Mouse (Mus musculus): Measurements from ENCODE around the gene Zfp992.
"Not testable (repeated sequence)": the region's sequence is repeated elsewhere in the genome, so short reads cannot be mapped to it uniquely, and the experiment has no call there.

The Zfp992 gene

DNA sequence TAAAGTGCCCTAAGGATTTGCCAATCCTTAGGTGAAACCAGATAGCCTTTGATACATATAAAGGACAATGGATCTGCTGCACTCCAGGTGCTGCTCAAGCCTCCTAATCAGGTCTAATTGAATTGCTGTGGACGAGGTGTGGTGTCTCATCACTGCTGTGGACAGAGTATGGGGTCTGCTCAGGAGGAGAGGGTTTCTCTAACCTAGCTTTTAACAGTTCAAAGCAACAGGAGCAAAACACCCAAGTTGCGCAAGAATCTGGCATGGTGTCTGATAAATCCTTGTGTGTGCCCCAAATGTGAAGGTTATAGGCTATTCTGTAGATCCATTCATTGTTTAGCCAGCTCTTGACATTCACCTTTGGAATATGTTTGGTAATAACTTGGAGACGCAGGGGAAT lies 28.1 kb downstream of the Zfp992 start:
- not testable (repeated sequence) for H3K4me3 ChIP-seq (replicated peaks; ENCODE audit: low read length); H3K4me1 ChIP-seq (replicated peaks; ENCODE audit: low read depth, low read length); H3K9me3 ChIP-seq (ENCODE audit: low read length); H3K36me3 ChIP-seq (ENCODE audit: insufficient read depth, low read length)
- peaks cover 17% of the 10 kb centered on the region for H3K27me3 ChIP-seq (ENCODE audit: insufficient read depth, low read length)

DNA sequence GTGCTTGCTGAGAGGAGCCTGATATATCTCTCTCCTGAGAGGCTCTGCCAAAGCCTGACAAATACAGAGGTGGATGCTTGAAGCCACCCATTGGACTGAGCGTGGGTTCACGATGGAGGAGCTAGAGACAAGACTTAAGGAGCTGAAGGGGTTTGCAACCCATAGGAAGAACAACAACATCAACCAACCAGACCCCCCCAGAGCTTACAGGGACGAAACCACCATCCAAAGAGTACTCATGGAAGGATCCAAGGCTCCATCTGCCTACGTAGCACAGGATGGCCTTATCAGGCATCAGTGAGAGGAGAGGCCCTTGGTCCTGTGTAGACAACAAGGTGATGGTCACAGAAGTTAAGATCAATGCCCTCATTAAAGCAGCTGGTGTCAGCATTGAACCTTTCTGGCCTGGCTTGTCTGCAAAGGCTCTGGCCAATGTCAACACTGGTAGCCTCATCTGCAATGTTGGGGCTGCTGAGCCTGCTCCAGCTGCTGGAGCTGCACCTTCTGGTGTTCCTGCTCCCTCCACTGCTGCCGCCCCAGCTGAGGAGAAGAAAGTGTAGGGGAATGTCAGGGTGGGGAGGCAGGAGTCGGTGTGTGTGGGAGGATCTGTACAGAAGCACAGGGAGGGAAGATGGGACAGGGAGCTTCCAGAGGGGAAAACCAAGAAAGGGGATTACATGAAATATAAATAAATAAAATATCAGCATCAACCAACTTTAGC lies 31.7 kb downstream of the Zfp992 start:
- H3K36me3 ChIP-seq (ENCODE audit: insufficient read depth, low read length); H3K9me3 ChIP-seq (ENCODE audit: low read length): not testable (repeated sequence)

DNA sequence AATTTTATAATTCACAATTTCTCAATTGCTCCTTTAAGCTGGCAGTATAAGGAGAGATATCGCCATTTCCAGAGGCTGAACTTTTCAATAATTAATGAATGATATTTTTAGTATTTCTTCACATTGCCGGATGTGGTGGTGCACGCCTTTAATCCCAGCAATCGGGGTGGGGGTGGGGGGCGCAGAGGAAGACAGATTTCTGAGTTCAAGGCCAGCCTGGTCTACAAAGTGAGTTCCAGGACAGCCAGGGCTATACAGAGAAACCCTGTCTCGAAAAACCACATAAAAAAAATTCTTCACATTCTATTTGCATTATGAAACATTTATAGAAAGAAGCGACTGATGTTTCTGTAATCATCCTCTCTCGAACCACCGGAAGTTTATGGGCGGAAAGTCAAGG lies 33.7 kb downstream of the Zfp992 start:
- not testable (repeated sequence) for H3K4me1 ChIP-seq (replicated peaks; ENCODE audit: low read depth, low read length); H3K4me3 ChIP-seq (replicated peaks; ENCODE audit: low read length); H3K36me3 ChIP-seq (ENCODE audit: insufficient read depth, low read length); H3K27me3 ChIP-seq (ENCODE audit: insufficient read depth, low read length); H3K9me3 ChIP-seq (ENCODE audit: low read length)

More for the DNA sequence above, 31.7 kb downstream of the Zfp992 start:
- H3K4me3 ChIP-seq (replicated peaks; ENCODE audit: low read length); H3K4me1 ChIP-seq (replicated peaks; ENCODE audit: low read depth, low read length): not testable (repeated sequence)
- peaks cover 17% of the 10 kb centered on the region for H3K27me3 ChIP-seq (ENCODE audit: insufficient read depth, low read length)

DNA sequence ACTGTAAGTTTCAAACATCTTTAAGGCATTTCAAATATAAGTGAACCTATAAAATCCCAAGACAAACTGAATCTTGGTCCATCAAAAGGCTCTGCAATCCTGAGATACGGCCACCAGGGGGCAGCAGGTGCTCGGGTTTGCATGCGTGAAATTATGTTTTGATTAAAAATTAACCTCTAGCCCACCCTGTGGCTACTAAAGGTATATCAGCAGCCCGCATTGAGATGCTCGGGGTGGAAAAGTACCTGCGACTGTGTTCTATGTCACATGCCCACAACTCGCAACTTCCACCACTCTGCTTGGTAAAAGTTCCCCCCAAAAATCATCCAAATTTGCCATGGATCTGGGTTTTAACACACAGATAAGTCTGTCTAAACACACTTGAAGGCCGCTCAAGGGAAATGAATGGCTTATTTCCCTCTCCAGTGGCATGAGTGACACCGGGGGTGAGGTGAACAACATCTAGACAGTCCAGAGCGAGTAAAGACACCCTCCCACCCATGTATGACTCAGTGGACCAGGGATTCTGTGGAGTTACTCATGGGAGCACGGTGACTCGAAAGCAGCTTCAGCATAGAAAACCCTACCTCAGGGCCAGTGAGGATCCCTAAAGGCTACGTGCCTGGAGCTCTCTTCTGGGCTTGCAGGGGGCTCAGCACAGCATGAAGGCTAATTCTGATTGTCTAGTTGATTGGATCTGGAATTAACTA lies 34.9 kb downstream of the Zfp992 start:
- H3K36me3 ChIP-seq (ENCODE audit: insufficient read depth, low read length); H3K27me3 ChIP-seq (ENCODE audit: insufficient read depth, low read length); H3K4me1 ChIP-seq (replicated peaks; ENCODE audit: low read depth, low read length); H3K9me3 ChIP-seq (ENCODE audit: low read length); H3K4me3 ChIP-seq (replicated peaks; ENCODE audit: low read length): not testable (repeated sequence)
- peak; percentile 69 for TF ChIP-seq CTCF (conservative IDR thresholded peaks at IDR 0.05; ENCODE audit: low read length)

DNA sequence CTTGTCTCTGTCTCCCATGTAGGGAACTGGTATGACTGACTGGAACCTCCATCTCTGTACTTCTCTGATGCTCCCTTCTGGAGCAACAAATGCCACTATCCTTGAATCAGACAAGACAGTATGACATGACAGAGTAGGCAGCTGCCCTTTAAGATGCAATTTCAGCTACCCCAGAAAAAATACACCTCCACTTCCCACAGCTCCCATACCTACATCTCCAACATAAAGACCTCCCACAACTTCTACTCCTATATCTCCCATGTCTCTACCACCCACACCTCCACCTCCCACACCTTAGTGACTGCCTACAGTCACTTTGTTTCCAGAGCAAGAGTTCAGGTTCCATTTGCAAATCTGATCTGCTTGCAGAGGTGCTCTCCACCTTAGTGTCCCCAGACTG lies 35.9 kb downstream of the Zfp992 start:
- not testable (repeated sequence) for H3K4me1 ChIP-seq (replicated peaks; ENCODE audit: low read depth, low read length); H3K27me3 ChIP-seq (ENCODE audit: insufficient read depth, low read length); H3K4me3 ChIP-seq (replicated peaks; ENCODE audit: low read length); H3K36me3 ChIP-seq (ENCODE audit: insufficient read depth, low read length); H3K9me3 ChIP-seq (ENCODE audit: low read length)

DNA sequence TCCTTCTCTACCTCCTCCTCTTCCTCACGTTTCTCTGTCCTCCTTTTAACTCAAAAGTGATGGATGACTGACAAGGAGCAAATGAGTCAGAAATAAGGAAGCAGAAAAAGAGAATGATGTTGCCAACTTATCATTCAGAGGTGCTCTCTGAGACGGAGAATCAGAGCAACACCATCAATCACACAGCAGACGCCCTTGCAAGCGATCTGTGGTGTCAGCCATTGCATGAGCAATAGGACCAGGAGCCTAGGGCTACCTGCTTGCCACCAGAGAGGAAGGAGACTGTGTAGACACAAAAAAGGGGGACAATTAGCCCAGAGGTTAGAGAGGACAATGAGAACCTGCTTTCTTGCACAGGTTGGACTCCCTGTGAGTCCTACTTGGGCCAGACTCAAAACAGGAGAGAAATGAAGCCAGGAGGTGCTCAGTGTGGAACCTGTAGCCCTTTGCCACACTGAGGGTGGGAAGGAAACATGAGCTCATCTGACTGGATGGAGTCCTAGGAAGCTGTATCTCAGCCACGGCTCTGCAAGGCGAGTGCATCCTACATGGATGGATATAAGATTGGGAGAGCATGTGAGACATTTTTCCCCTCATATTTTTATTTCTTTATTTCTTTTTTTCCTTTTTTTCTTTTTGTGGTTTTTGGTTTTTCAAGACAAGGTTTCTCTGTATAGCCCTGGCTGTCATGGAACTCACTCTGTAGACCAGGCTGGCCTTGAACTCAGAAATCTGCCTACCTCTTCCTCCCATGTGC lies 36.5 kb downstream of the Zfp992 start:
- H3K9me3 ChIP-seq (ENCODE audit: low read length); H3K36me3 ChIP-seq (ENCODE audit: insufficient read depth, low read length); H3K4me3 ChIP-seq (replicated peaks; ENCODE audit: low read length); H3K27me3 ChIP-seq (ENCODE audit: insufficient read depth, low read length); H3K4me1 ChIP-seq (replicated peaks; ENCODE audit: low read depth, low read length): not testable (repeated sequence)

DNA sequence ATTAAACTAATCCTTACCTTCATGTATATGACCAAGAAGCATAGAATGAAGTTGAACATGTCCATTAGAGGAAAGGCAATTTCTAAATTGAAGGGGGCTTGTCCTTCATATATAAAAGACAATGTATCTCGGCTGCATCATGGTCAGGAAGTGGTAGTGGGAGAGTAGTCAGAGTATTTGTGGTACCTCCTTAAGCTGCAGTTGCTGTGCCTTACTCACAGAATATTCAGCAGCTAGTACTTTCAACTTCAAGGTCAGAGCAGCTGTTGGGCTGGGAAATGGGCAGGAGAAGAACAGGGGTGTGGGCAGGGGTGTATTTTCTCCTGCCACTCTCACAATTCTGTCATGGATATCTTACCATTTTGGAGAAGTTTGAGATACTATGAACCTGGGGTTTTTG lies 37.9 kb downstream of the Zfp992 start:
- H3K4me3 ChIP-seq (replicated peaks; ENCODE audit: low read length); H3K27me3 ChIP-seq (ENCODE audit: insufficient read depth, low read length); H3K9me3 ChIP-seq (ENCODE audit: low read length); H3K4me1 ChIP-seq (replicated peaks; ENCODE audit: low read depth, low read length); H3K36me3 ChIP-seq (ENCODE audit: insufficient read depth, low read length): not testable (repeated sequence)

DNA sequence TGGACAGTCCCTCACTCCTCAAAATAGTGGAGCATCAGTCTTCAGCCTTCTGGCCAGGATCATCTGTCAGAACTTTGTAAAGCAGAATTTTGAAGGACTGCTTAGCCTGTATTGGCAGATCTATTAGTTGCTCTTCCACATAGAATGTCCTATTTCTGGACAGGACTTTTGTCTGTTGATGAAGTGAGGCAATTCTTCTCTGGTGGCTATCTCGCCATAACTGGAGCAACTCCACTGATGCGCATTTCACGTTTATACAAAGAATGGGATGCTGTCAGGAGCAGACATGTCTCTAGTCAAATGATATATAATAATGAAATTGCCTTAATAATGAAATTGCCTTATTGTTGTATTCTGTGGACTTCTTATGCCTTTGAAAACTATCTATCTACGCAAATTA lies 40.4 kb downstream of the Zfp992 start:
- not testable (repeated sequence) for H3K27me3 ChIP-seq (ENCODE audit: insufficient read depth, low read length); H3K4me1 ChIP-seq (replicated peaks; ENCODE audit: low read depth, low read length); H3K4me3 ChIP-seq (replicated peaks; ENCODE audit: low read length); H3K36me3 ChIP-seq (ENCODE audit: insufficient read depth, low read length)
- peaks cover 13% of the 10 kb centered on the region for H3K9me3 ChIP-seq (ENCODE audit: low read length)

DNA sequence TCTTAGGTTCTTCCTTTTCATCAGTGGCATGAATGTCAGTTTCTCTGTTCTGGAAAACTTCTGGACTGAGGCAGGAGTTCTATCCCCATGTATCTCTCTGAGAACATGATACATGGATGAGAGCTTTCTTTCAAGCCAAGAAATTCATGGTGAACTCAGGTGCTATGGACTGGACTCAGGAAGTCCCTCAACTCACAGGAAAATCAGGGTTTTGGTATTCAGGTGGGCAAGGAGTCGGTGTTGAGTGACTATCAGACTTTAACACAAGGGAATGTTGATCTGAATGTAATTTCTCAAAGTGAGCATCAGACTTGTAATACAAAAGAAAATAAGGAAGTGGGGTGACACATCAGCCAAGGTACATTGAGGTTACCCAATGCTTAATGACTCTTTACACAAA lies 43.2 kb downstream of the Zfp992 start:
- H3K4me1 ChIP-seq (replicated peaks; ENCODE audit: low read depth, low read length); H3K4me3 ChIP-seq (replicated peaks; ENCODE audit: low read length); H3K27me3 ChIP-seq (ENCODE audit: insufficient read depth, low read length); H3K36me3 ChIP-seq (ENCODE audit: insufficient read depth, low read length): not testable (repeated sequence)
- peaks cover 14% of the 10 kb centered on the region for H3K9me3 ChIP-seq (ENCODE audit: low read length)

DNA sequence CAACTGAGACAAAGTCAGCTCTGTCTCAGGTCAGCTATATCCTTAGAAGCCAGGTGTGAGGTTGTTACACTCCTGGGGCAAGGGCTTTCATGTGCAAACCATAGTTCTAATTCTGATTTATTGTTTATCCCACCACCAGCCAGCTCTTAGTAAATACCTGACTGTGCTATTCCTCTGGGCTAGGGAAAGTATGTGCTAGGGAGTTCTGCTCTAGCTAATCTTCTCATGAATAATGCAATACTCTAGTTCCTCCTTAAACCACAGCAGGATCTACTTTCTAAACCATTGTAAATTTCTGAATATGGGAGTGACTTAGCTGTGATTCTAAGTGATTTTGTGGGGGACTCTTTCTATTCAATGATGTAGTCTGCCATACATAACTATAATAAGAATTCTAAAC lies 43.6 kb downstream of the Zfp992 start:
- H3K9me3 ChIP-seq (ENCODE audit: low read length), result peaks cover 18% of the 10 kb centered on the region
- no peak for TF ChIP-seq NANOG (IDR thresholded peaks at IDR 0.05; ENCODE audit: borderline replicate concordance, low read length)
- peak; percentile 78 for TF ChIP-seq POU5F1 (IDR thresholded peaks at IDR 0.05; ENCODE audit: borderline replicate concordance, low read length)
- no peak overlapping the region for H3K4me3 ChIP-seq (replicated peaks; ENCODE audit: low read length)
- H3K4me1 ChIP-seq (replicated peaks; ENCODE audit: low read depth, low read length), result no peaks in the 10 kb centered on the region
- no peaks in the 10 kb centered on the region for H3K36me3 ChIP-seq (ENCODE audit: insufficient read depth, low read length)
- peaks cover 3% of the 10 kb centered on the region; the same call in 1 of the 2 replicates for H3K27me3 ChIP-seq (ENCODE audit: insufficient read depth, low read length)

Data from E14TG2a.4 (cell line).